Mouse (Mus musculus) kidney, postnatal 14 days (tissue): Measurements from ENCODE around the gene Poc1b.
A peak's percentile ranks its signal among the peaks of the same experiment; 100 is the strongest.
"Not testable (repeated sequence)": the region's sequence is repeated elsewhere in the genome, so short reads cannot be mapped to it uniquely, and the experiment has no call there.

Source experiments
- DNase-seq: peaks from one replicate; pipeline ENCODE4 v3.0.0; 2022; ENCODE audit warnings: mixed read lengths

Gene Poc1b

GRCm38 (mm10) chr10:99197607-99198305, 90.9 kb downstream of the Poc1b start:
- no peak for DNase-seq

GRCm38 (mm10) chr10:99198946-99199345, 92.1 kb downstream of the Poc1b start:
- no peak for DNase-seq

- peak; percentile 40 for DNase-seq
Observed at GRCm38 (mm10) chr10:99200944-99201343, 94.1 kb downstream of the Poc1b start.

- peak; percentile 50 for DNase-seq
Observed at GRCm38 (mm10) chr10:99201786-99202185, 95.0 kb downstream of the Poc1b start.

GRCm38 (mm10) chr10:99202363-99202762, 95.5 kb downstream of the Poc1b start:
- peak; percentile 20 for DNase-seq

GRCm38 (mm10) chr10:99203163-99203562, 96.3 kb downstream of the Poc1b start:
- no peak for DNase-seq

GRCm38 (mm10) chr10:99203577-99204487, 97.0 kb downstream of the Poc1b start:
- DNase-seq, result peak; percentile 62

- DNase-seq, result peak; percentile 57
Observed at GRCm38 (mm10) chr10:99204553-99204952, 97.7 kb downstream of the Poc1b start.

- no peak for DNase-seq
Observed at GRCm38 (mm10) chr10:99207121-99207520, 100.3 kb downstream of the Poc1b start.

- peak; percentile 59 for DNase-seq
Observed at GRCm38 (mm10) chr10:99209146-99209800, 102.4 kb downstream of the Poc1b start.

GRCm38 (mm10) chr10:99211021-99211420, 104.2 kb downstream of the Poc1b start:
- DNase-seq, result no peak

GRCm38 (mm10) chr10:99211503-99212265, 104.8 kb downstream of the Poc1b start:
- DNase-seq, result no peak

GRCm38 (mm10) chr10:99214421-99215299, 107.8 kb downstream of the Poc1b start:
- no peak for DNase-seq

GRCm38 (mm10) chr10:99216570-99216969, 109.7 kb downstream of the Poc1b start:
- DNase-seq, result not testable (repeated sequence)

GRCm38 (mm10) chr10:99221540-99221939, 114.7 kb downstream of the Poc1b start:
- DNase-seq, result no peak

- DNase-seq, result peak; percentile 69
Observed at GRCm38 (mm10) chr10:99222726-99223125, 115.9 kb downstream of the Poc1b start.

- DNase-seq, result peak; percentile 83
Observed at GRCm38 (mm10) chr10:99224218-99224617, 117.4 kb downstream of the Poc1b start.

GRCm38 (mm10) chr10:99226782-99227181, 119.9 kb downstream of the Poc1b start:
- no peak for DNase-seq

- DNase-seq, result peak; percentile 56
Observed at GRCm38 (mm10) chr10:99227968-99228864, 121.4 kb downstream of the Poc1b start.

- peak; percentile 61 for DNase-seq
Observed at GRCm38 (mm10) chr10:99229031-99229684, 122.3 kb downstream of the Poc1b start.
